14 mouse cellular contexts compared by ENCODE assay signal in the genomic region with DNA sequence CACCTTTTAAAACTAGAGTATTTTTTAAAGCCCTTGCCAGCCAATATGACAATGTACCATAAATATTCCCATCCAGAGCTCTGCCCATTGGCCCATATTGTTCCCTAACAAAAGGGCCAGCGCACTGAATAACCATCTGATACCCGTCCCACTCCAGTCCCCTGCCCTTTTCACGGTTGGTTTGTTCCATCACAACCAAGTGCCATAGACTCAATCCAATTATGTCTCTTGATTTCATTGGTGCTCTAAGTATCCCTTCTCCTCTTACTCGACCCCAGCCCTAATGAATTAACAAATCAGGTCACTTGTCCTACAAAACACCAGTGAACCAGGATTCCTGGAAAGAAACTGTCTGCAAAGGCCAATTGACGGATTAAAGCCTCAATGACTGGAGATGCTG. TPM values are rescaled to one million over a fixed set of nuclear protein-coding genes. Genes with fewer than 3 reads are reported as not detected.
DNase-seq lines count a peak whose midpoint lies in the region; ATAC-seq and TF ChIP-seq lines count a peak whose summit lies in the region.
"Had no signal": no experiment of that assay in that cellular context is flagged by ENCODE, and none has a peak within 500 bp of the region (broad histone marks: within the 10 kb centered on the region; RNA-seq: fewer than 3 reads in every experiment).

No protein-coding gene starts in this region.

- no peak for DNase-seq in liver, embryonic 11.5 days (ENCODE audit: low spot score)
- peak; percentile 22 for DNase-seq in embryo, embryonic 11 days
- DNase-seq in retina, postnatal 1 day, result peak; percentile 96
- DNase-seq in thymus, adult 18-20 months, result no peak
- no peak for DNase-seq in cerebellum, adult 2 months

- peaks cover 42% of the 10 kb centered on the region for H3K4me1 ChIP-seq in liver, embryonic 12.5 days
- peaks cover 16% of the 10 kb centered on the region for H3K4me1 ChIP-seq in liver, embryonic 11.5 days (replicated peaks; ENCODE audit: control insufficient read depth, insufficient read depth, low read length)
- peaks cover 33% of the 10 kb centered on the region for H3K4me1 ChIP-seq in midbrain, embryonic 13.5 days (replicated peaks)
- peaks cover 23% of the 10 kb centered on the region for H3K4me1 ChIP-seq in midbrain, embryonic 15.5 days
- peaks cover 4% of the 10 kb centered on the region; the same call in 1 of the 2 replicates for H3K4me1 ChIP-seq in cerebellum, adult 2 months (ENCODE audit: control insufficient read depth, insufficient read depth, low read length)

- ATAC-seq in liver, embryonic 12.5 days, result no peak
- ATAC-seq in liver, embryonic 11.5 days (replicated peaks; ENCODE audit: low FRiP score), result no peak
- ATAC-seq in midbrain, embryonic 13.5 days, result no peak
- ATAC-seq in midbrain, embryonic 15.5 days (replicated peaks), result no peak
- ATAC-seq: forebrain, embryonic 15.5 days; lung, postnatal 0 days had no signal

- 0 out of 2 replicates have a peak overlapping the region, but pooled peaks have one; percentile 96 for H3K4me2 ChIP-seq in liver, embryonic 12.5 days
- no peak overlapping the region for H3K4me2 ChIP-seq in liver, embryonic 11.5 days
- H3K4me2 ChIP-seq in midbrain, embryonic 13.5 days (replicated peaks), result peak overlapping the region; percentile 61; the same call in 1 of the 2 replicates
- no peak overlapping the region for H3K4me2 ChIP-seq in midbrain, embryonic 15.5 days

- no peak for TF ChIP-seq POLR2A in cerebellum, adult 2 months (IDR thresholded peaks at IDR 0.05; ENCODE audit: borderline replicate concordance, insufficient read depth, low read length)

- H3K9ac ChIP-seq in liver, embryonic 12.5 days, result no peak overlapping the region
- H3K9ac ChIP-seq in liver, embryonic 11.5 days (ENCODE audit: low read depth, low read length), result no peak overlapping the region
- H3K9ac ChIP-seq in midbrain, embryonic 13.5 days (replicated peaks), result no peak overlapping the region
- no peak overlapping the region for H3K9ac ChIP-seq in midbrain, embryonic 15.5 days
- H3K9ac ChIP-seq: hindbrain, embryonic 12.5 days; limb, embryonic 12.5 days had no signal

- 69% methylated on average over 5 of the region's 5 CpGs for WGBS in liver, embryonic 12.5 days (ENCODE audit: insufficient replicate concordance)
- WGBS in liver, embryonic 11.5 days, result 64% methylated on average over 5 of the region's 5 CpGs
- 9% methylated on average over 5 of the region's 5 CpGs for WGBS in midbrain, embryonic 13.5 days
- WGBS in midbrain, embryonic 15.5 days, result 11% methylated on average over 5 of the region's 5 CpGs
- WGBS in cerebellum, adult 2 months, result 41% methylated on average over 5 of the region's 5 CpGs

- H3K27ac ChIP-seq in liver, embryonic 12.5 days, result no peak overlapping the region
- H3K27ac ChIP-seq in liver, embryonic 11.5 days (ENCODE audit: low read depth, low read length), result no peak overlapping the region
- H3K27ac ChIP-seq in midbrain, embryonic 13.5 days, result no peak overlapping the region
- no peak overlapping the region for H3K27ac ChIP-seq in midbrain, embryonic 15.5 days
- H3K27ac ChIP-seq in cerebellum, adult 2 months (ENCODE audit: insufficient read depth, low read length), result no peak overlapping the region
- H3K27ac ChIP-seq: embryonic facial prominence, embryonic 13.5 days; forebrain, embryonic 15.5 days; hindbrain, embryonic 12.5 days; limb, embryonic 12.5 days; stomach, postnatal 0 days had no signal

- TF ChIP-seq CTCF in cerebellum, adult 2 months (IDR thresholded peaks at IDR 0.05; ENCODE audit: borderline replicate concordance, insufficient read depth, low read depth, low read length), result no peak

- H3K9me3 ChIP-seq in liver, embryonic 12.5 days (replicated peaks), result no peaks in the 10 kb centered on the region
- no peaks in the 10 kb centered on the region for H3K9me3 ChIP-seq in liver, embryonic 11.5 days (ENCODE audit: control insufficient read depth, low read length)
- H3K9me3 ChIP-seq in midbrain, embryonic 13.5 days, result no peaks in the 10 kb centered on the region
- no peaks in the 10 kb centered on the region for H3K9me3 ChIP-seq in midbrain, embryonic 15.5 days
- H3K9me3 ChIP-seq: embryonic facial prominence, embryonic 13.5 days; forebrain, embryonic 15.5 days; hindbrain, embryonic 12.5 days; limb, embryonic 12.5 days had no signal

- peaks cover 18% of the 10 kb centered on the region for H3K36me3 ChIP-seq in liver, embryonic 12.5 days
- H3K36me3 ChIP-seq in liver, embryonic 11.5 days (ENCODE audit: control insufficient read depth, insufficient read depth, low read length), result peaks cover 1% of the 10 kb centered on the region; the same call in 1 of the 2 replicates
- peaks cover 2% of the 10 kb centered on the region; the same call in 1 of the 2 replicates for H3K36me3 ChIP-seq in midbrain, embryonic 13.5 days
- H3K36me3 ChIP-seq in midbrain, embryonic 15.5 days (replicated peaks), result no peaks in the 10 kb centered on the region

- H3K27me3 ChIP-seq in liver, embryonic 12.5 days (replicated peaks), result no peaks in the 10 kb centered on the region
- H3K27me3 ChIP-seq in liver, embryonic 11.5 days (replicated peaks; ENCODE audit: control insufficient read depth, insufficient read depth, low read length), result no peaks in the 10 kb centered on the region
- H3K27me3 ChIP-seq in midbrain, embryonic 13.5 days, result peaks cover 14% of the 10 kb centered on the region; the same call in 1 of the 2 replicates
- no peaks in the 10 kb centered on the region for H3K27me3 ChIP-seq in midbrain, embryonic 15.5 days (replicated peaks)
- no peaks in the 10 kb centered on the region for H3K27me3 ChIP-seq in cerebellum, adult 2 months (ENCODE audit: control insufficient read depth, insufficient read depth, low read length)
- H3K27me3 ChIP-seq: embryonic facial prominence, embryonic 13.5 days; forebrain, embryonic 15.5 days; hindbrain, embryonic 12.5 days; limb, embryonic 12.5 days had no signal

- no peak overlapping the region for H3K4me3 ChIP-seq in liver, embryonic 12.5 days
- no peak overlapping the region for H3K4me3 ChIP-seq in liver, embryonic 11.5 days (ENCODE audit: low read depth, low read length)
- no peak overlapping the region for H3K4me3 ChIP-seq in midbrain, embryonic 13.5 days (replicated peaks)
- H3K4me3 ChIP-seq in midbrain, embryonic 15.5 days, result no peak overlapping the region
- no peak overlapping the region for H3K4me3 ChIP-seq in cerebellum, adult 2 months (replicated peaks; ENCODE audit: insufficient read depth, low read depth, low read length)

RNA-seq across cellular contexts. Expression of a gene that starts 1.4 kb away (rescaled TPM):
- polyA plus RNA-seq in liver, embryonic 12.5 days (2016; fragmentation: Nextera tagmentation; extraction: Ambion mirVana), result 52.4 and 52.9 TPM in 2 replicates
- polyA plus RNA-seq in liver, embryonic 11.5 days (2014; fragmentation: Nextera tagmentation; extraction: Ambion mirVana), result 74.6 and 79.9 TPM in 2 replicates
- 45.3 and 47.3 TPM in 2 replicates for polyA plus RNA-seq in midbrain, embryonic 13.5 days (2015; fragmentation: Nextera tagmentation; extraction: Ambion mirVana)
- polyA plus RNA-seq in midbrain, embryonic 15.5 days (2015; fragmentation: Nextera tagmentation; extraction: Ambion mirVana), result 41.0 and 43.0 TPM in 2 replicates
- polyA plus RNA-seq in cerebellum, adult 2 months (2012; rRNA removed), result 25.8 and 27.3 TPM in 2 replicates

RNA-seq across cellular contexts. Expression of a gene that starts 20.7 kb away (rescaled TPM):
- polyA plus RNA-seq in liver, embryonic 12.5 days (2016; fragmentation: Nextera tagmentation; extraction: Ambion mirVana), result 1.5 and 1.6 TPM in 2 replicates
- 2.8 and 3.1 TPM in 2 replicates for polyA plus RNA-seq in liver, embryonic 11.5 days (2014; fragmentation: Nextera tagmentation; extraction: Ambion mirVana)
- polyA plus RNA-seq in midbrain, embryonic 13.5 days (2015; fragmentation: Nextera tagmentation; extraction: Ambion mirVana), result 2.9 and 3.0 TPM in 2 replicates
- 3.2 and 3.3 TPM in 2 replicates for polyA plus RNA-seq in midbrain, embryonic 15.5 days (2015; fragmentation: Nextera tagmentation; extraction: Ambion mirVana)
- polyA plus RNA-seq in cerebellum, adult 2 months (2012; rRNA removed), result 18.6 and 19.2 TPM in 2 replicates

RNA-seq across cellular contexts. Expression of a gene that starts 21.0 kb away (rescaled TPM):
- polyA plus RNA-seq in liver, embryonic 12.5 days (2016; fragmentation: Nextera tagmentation; extraction: Ambion mirVana), result 0.25 and 0.31 TPM in 2 replicates
- 0.26 and 0.34 TPM in 2 replicates for polyA plus RNA-seq in liver, embryonic 11.5 days (2014; fragmentation: Nextera tagmentation; extraction: Ambion mirVana)
- polyA plus RNA-seq in midbrain, embryonic 13.5 days (2015; fragmentation: Nextera tagmentation; extraction: Ambion mirVana), result 4.5 and 5.2 TPM in 2 replicates
- polyA plus RNA-seq in midbrain, embryonic 15.5 days (2015; fragmentation: Nextera tagmentation; extraction: Ambion mirVana), result 3.5 TPM in 2 replicates
- polyA plus RNA-seq in cerebellum, adult 2 months (2012; rRNA removed), result 1.0 and 1.4 TPM in 2 replicates

Comparison
In these comparisons a context has a peak if more than half of its experiments do, and no peak if none do; other contexts are left out.
1. H3K4me2 ChIP-seq: peak in liver, embryonic 12.5 days (single experiment) and midbrain, embryonic 13.5 days (single experiment); none in liver, embryonic 11.5 days (single experiment) and midbrain, embryonic 15.5 days (single experiment).
2. DNase-seq: peak in embryo, embryonic 11 days (single experiment) and retina, postnatal 1 day (single experiment); none in liver, embryonic 11.5 days (single experiment), thymus, adult 18-20 months (0 of 2) and cerebellum, adult 2 months (0 of 2).